Mouse (Mus musculus) heart, adult 10 weeks (tissue): ENCODE results near the gene Il7r. TPM values are rescaled to one million over a fixed set of nuclear protein-coding genes. Genes with fewer than 3 reads are reported as not detected.

Experiments
- polyA plus RNA-seq: library from polyadenylated mRNA; stranded (reverse); fragments of 350-450 nt; fragmentation: Illumina TruSeq; extraction: RNeasy Lipid Tissue Mini Kit (QIAGEN cat#74804); gene quantifications from one replicate; pipeline ENCODE4 v1.2.3, GENCODE M21; 2014; ENCODE audit warnings: low read depth, low replicate concordance

Il7r gene
- polyA plus RNA-seq: 0.39 TPM

GRCm38 (mm10) chr15:9530076-9530475 is at the start of gene Il7r:
Gene Il7r (minus strand): TSS chr15:9530176.

Other genes starting within 250 kb of the Il7r start
- gene Ugt3a2, start 194.6 kb downstream of the Il7r start, polyA plus RNA-seq: not detected
- gene Capsl, start 94.1 kb downstream of the Il7r start, polyA plus RNA-seq: not detected
- not detected for gene Spef2, start 218.7 kb upstream of the Il7r start, polyA plus RNA-seq